Mouse (Mus musculus) right cerebral cortex, postnatal 4 days (tissue): ENCODE measurements around the gene Clip1.
A peak's percentile ranks its signal among the peaks of the same experiment; 100 is the strongest.

ENCODE experiments used
- DNase-seq: peaks from one replicate; pipeline ENCODE4 v3.0.0-alpha.2; 2022

The Clip1 gene

GRCm38 (mm10) chr5:123602174-123602573 lies 82.2 kb downstream of the Clip1 start:
- DNase-seq = no peak

- no peak for DNase-seq
These were observed 85.1 kb downstream of the Clip1 start for GRCm38 (mm10) chr5:123599319-123599718.

- no peak for DNase-seq
These were observed 90.7 kb downstream of the Clip1 start for GRCm38 (mm10) chr5:123593622-123594280.

GRCm38 (mm10) chr5:123580043-123580442 lies 104.4 kb downstream of the Clip1 start:
- no peak for DNase-seq

GRCm38 (mm10) chr5:123576696-123577095 lies 107.7 kb downstream of the Clip1 start:
- no peak for DNase-seq

- DNase-seq = no peak
These were observed 111.1 kb downstream of the Clip1 start for GRCm38 (mm10) chr5:123573362-123573761.

- DNase-seq = peak; percentile 99
These were observed 111.8 kb downstream of the Clip1 start, which contains the start of gene Vps33a for GRCm38 (mm10) chr5:123572357-123573186. Vps33a (minus strand) TSS chr5:123573038.

- no peak for DNase-seq
These were observed 123.3 kb downstream of the Clip1 start for GRCm38 (mm10) chr5:123561128-123561527.

GRCm38 (mm10) chr5:123559588-123559987 lies 124.8 kb downstream of the Clip1 start:
- DNase-seq = no peak

- DNase-seq = peak; percentile 62
These were observed 128.0 kb downstream of the Clip1 start for GRCm38 (mm10) chr5:123556451-123556850.

GRCm38 (mm10) chr5:123555693-123556092 lies 128.7 kb downstream of the Clip1 start:
- no peak for DNase-seq

- no peak for DNase-seq
These were observed 150.6 kb downstream of the Clip1 start for GRCm38 (mm10) chr5:123533801-123534200.

- no peak for DNase-seq
These were observed 154.4 kb downstream of the Clip1 start for GRCm38 (mm10) chr5:123530056-123530455.

- DNase-seq = no peak
These were observed 155.8 kb downstream of the Clip1 start for GRCm38 (mm10) chr5:123528641-123529040.
